Mouse (Mus musculus) hindbrain, postnatal 0 days (tissue): ENCODE results near the gene St3gal4. TPM values are rescaled to one million over a fixed set of nuclear protein-coding genes. Genes with fewer than 3 reads are reported as not detected.

Experiments
- ATAC-seq: fragments of 200-750 bp; cut with Nextera tagmentation; 2 replicates; pipeline ENCODE4 v1.8.0; 2017; ENCODE audit warnings: mild to moderate bottlenecking, moderate TSS enrichment, moderate library complexity
- DNase-seq: peaks from one replicate; pipeline ENCODE4 v3.0.0-alpha.2; 2015; ENCODE audit warnings: low spot score
- H3K27ac ChIP-seq: fragments of 300-500 bp; sonication (generic); 2 replicates; pipeline ENCODE4 v1.5.1; 2014; ENCODE audit warnings: mild to moderate bottlenecking
- H3K27me3 ChIP-seq: fragments of 300-500 bp; sonication (generic); 2 replicates; pipeline ENCODE4 v1.6.1; 2014; ENCODE audit warnings: low read length, mixed read lengths; ENCODE audit not compliant: insufficient read depth
- H3K36me3 ChIP-seq: fragments of 300-500 bp; sonication (generic); 2 replicates; pipeline ENCODE4 v1.6.1; 2014; ENCODE audit warnings: low read length, mixed read lengths; ENCODE audit not compliant: insufficient read depth
- H3K4me1 ChIP-seq: fragments of 300-500 bp; sonication (generic); 2 replicates; pipeline ENCODE4 v1.6.1; 2014; ENCODE audit warnings: antibody characterized with exemption, low read length, mixed read lengths; ENCODE audit not compliant: insufficient read depth
- H3K4me2 ChIP-seq: fragments of 300-500 bp; sonication (generic); 2 replicates; pipeline ENCODE4 v1.6.1; 2014; ENCODE audit warnings: low read depth, mild to moderate bottlenecking, low read length, moderate library complexity, mixed read lengths
- H3K4me3 ChIP-seq: fragments of 300-500 bp; sonication (generic); 2 replicates; pipeline ENCODE4 v1.5.1; 2014; ENCODE audit warnings: low read length
- H3K9ac ChIP-seq: fragments of 300-500 bp; sonication (generic); replicated peaks from 2 replicates; pipeline ENCODE4 v1.6.1; 2014; ENCODE audit warnings: mild to moderate bottlenecking, low read length, moderate library complexity, mixed read lengths
- H3K9me3 ChIP-seq: fragments of 300-500 bp; sonication (generic); 2 replicates; pipeline ENCODE4 v1.6.1; 2016; ENCODE audit warnings: low read length, mixed read lengths
- CTCF ChIP-seq: IDR thresholded peaks from 2 replicates; pipeline ENCODE4 v1.5.1; 2016; ENCODE audit warnings: antibody characterized with exemption, control low read depth, low read depth
- WGBS: fragments of 180-500 bp; shearing (Covaris S2); extraction: QIAGEN DNeasy Blood & Tissue Kit; methylation state at CpG from one replicate; pipeline ENCODE4 v1.1.7; 2014; 5-methylcytosine and 5-hydroxymethylcytosine counted together
- polyA plus RNA-seq: library from polyadenylated mRNA; unstranded; fragments of >200 nt; fragmentation: Nextera tagmentation; extraction: Ambion mirVana; gene quantifications from 2 replicates; pipeline ENCODE4 v1.2.1, GENCODE M21; 2015
- total RNA-seq: library from RNA; depleted of rRNA; stranded (reverse); fragments of >200 nt; gene quantifications from 2 replicates; pipeline ENCODE4 v1.2.3, GENCODE M21; 2014

St3gal4 gene
- total and polyA plus RNA-seq, 2 experiments from 2014 or later: 16.4 to 31.4 TPM

GRCm38 (mm10) chr9:35107396-35107795, 11.7 kb downstream of the St3gal4 start:
- no peaks in the 10 kb centered on the region for H3K27me3 ChIP-seq

GRCm38 (mm10) chr9:35105884-35106880, 12.9 kb downstream of the St3gal4 start:
- DNase-seq (no peak), ATAC-seq (no peak)
- no peaks in the 10 kb centered on the region for H3K36me3 ChIP-seq
- H3K4me2 ChIP-seq: no peak overlapping the region
- WGBS: 61% methylated on average over 15 of the region's 15 CpGs
- H3K4me1 ChIP-seq: peaks cover 11% of the 10 kb centered on the region
- H3K9me3 ChIP-seq: no peaks in the 10 kb centered on the region
- no peak overlapping the region for H3K4me3 ChIP-seq
- no peaks in the 10 kb centered on the region for H3K27me3 ChIP-seq
- no peak overlapping the region for H3K27ac ChIP-seq
- H3K9ac ChIP-seq: no peak overlapping the region
- no peak for TF ChIP-seq CTCF

More at GRCm38 (mm10) chr9:35107396-35107795, 11.7 kb downstream of the St3gal4 start:
- no peak overlapping the region for H3K27ac ChIP-seq
- H3K9me3 ChIP-seq: no peaks in the 10 kb centered on the region
- H3K36me3 ChIP-seq: no peaks in the 10 kb centered on the region
- peaks cover 17% of the 10 kb centered on the region for H3K4me1 ChIP-seq
- H3K4me3 ChIP-seq: no peak overlapping the region
- ATAC-seq (no peak), DNase-seq (no peak)
- TF ChIP-seq CTCF: no peak
- WGBS: 89% methylated on average over 5 of the region's 5 CpGs
- no peak overlapping the region for H3K4me2 ChIP-seq
- no peak overlapping the region for H3K9ac ChIP-seq

GRCm38 (mm10) chr9:35105438-35105837, 13.6 kb downstream of the St3gal4 start:
- Histone ChIP-seq H3K9me3 (no peaks in the 10 kb centered on the region), H3K9ac (no peak overlapping the region), H3K4me1 (peaks cover 8% of the 10 kb centered on the region), H3K27me3 (no peaks in the 10 kb centered on the region), H3K4me2 (no peak overlapping the region), H3K4me3 (no peak overlapping the region), H3K27ac (no peak overlapping the region), H3K36me3 (no peaks in the 10 kb centered on the region)
- no peak for DNase-seq
- 74% methylated on average over 2 of the region's 2 CpGs for WGBS
- no peak for ATAC-seq
- no peak for TF ChIP-seq CTCF

- Histone ChIP-seq H3K9me3 (no peaks in the 10 kb centered on the region), H3K4me3 (no peak overlapping the region), H3K4me1 (peaks cover 5% of the 10 kb centered on the region), H3K27me3 (no peaks in the 10 kb centered on the region), H3K27ac (no peak overlapping the region), H3K36me3 (no peaks in the 10 kb centered on the region), H3K9ac (no peak overlapping the region), H3K4me2 (no peak overlapping the region)
- TF ChIP-seq CTCF: no peak
- WGBS: 92% methylated on average over 4 of the region's 4 CpGs
- no peak for ATAC-seq
- no peak for DNase-seq
These were observed 14.4 kb downstream of the St3gal4 start for GRCm38 (mm10) chr9:35104711-35105110.

- WGBS: 79% methylated on average over 4 of the region's 4 CpGs
- no peak for ATAC-seq
- TF ChIP-seq CTCF: no peak
- Histone ChIP-seq H3K27ac (no peak overlapping the region), H3K9ac (no peak overlapping the region), H3K36me3 (no peaks in the 10 kb centered on the region), H3K4me1 (no peaks in the 10 kb centered on the region), H3K27me3 (no peaks in the 10 kb centered on the region), H3K9me3 (no peaks in the 10 kb centered on the region), H3K4me3 (no peak overlapping the region), H3K4me2 (no peak overlapping the region)
- no peak for DNase-seq
These were observed 20.3 kb downstream of the St3gal4 start for GRCm38 (mm10) chr9:35098762-35099161.

- Histone ChIP-seq H3K9ac (no peak overlapping the region), H3K4me3 (no peak overlapping the region)
These were observed 21.2 kb downstream of the St3gal4 start for GRCm38 (mm10) chr9:35097901-35098300.

GRCm38 (mm10) chr9:35095726-35096125, 23.3 kb downstream of the St3gal4 start:
- no peak for TF ChIP-seq CTCF
- Histone ChIP-seq H3K4me1 (no peaks in the 10 kb centered on the region), H3K9ac (no peak overlapping the region), H3K27ac (no peak overlapping the region), H3K4me2 (no peak overlapping the region), H3K4me3 (no peak overlapping the region), H3K36me3 (no peaks in the 10 kb centered on the region), H3K27me3 (no peaks in the 10 kb centered on the region), H3K9me3 (no peaks in the 10 kb centered on the region)
- DNase-seq: no peak
- ATAC-seq: no peak
- 88% methylated on average over 1 of the region's 1 CpGs for WGBS

More at GRCm38 (mm10) chr9:35097901-35098300, 21.2 kb downstream of the St3gal4 start:
- ATAC-seq (no peak), DNase-seq (no peak)
- H3K27ac ChIP-seq: no peak overlapping the region
- no peak for TF ChIP-seq CTCF
- H3K4me2 ChIP-seq: no peak overlapping the region
- H3K4me1 ChIP-seq: no peaks in the 10 kb centered on the region
- no peaks in the 10 kb centered on the region for H3K36me3 ChIP-seq
- no peaks in the 10 kb centered on the region for H3K27me3 ChIP-seq
- WGBS: 94% methylated on average over 4 of the region's 4 CpGs
- H3K9me3 ChIP-seq: no peaks in the 10 kb centered on the region
